Mouse (Mus musculus): Measurements from ENCODE around the gene Sppl2b.

DNA sequence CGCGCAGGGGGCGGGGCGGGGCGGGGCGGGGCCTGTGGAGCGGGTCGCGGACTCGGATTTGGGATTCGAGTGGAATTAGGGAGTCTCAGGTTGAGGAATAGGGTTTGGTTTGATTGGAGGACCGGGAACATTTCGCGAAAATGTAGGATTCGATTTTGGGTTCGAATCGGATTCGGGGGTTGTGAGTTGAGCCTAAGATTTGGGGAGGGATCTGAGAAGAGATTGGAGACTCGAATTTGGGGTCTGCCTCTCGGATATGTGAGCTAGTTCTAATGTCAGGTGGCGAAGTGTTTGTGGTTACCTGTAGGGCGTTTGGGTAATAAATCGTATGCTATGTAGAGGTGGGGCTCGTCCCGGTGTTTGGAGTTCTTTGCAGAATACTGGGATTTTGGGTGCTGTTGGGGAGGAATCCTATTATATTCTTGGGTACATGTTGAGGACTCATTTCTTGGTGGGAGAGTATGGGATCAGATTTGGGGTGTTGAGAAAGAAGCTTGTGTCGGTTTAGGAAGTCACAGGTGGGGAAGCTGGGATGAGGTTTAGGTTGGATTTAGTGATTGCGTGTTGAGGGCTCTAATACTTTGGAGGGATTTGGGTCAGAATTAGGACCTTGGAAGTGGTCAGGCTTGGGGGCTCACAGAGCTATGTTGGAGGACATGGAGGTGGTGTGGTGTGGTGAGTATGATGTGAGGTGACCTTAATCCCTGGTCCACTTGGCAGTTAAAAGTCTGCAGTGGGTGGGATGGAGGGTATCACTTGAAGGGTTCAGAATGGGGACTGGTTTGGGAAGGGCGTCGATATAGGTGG is 27.8 kb upstream of the Sppl2b start:
- TF ChIP-seq TAL1 (IDR thresholded peaks at IDR 0.05; ENCODE audit: low read length) = no peak
- no peak for TF ChIP-seq GATA1 (IDR thresholded peaks at IDR 0.05; ENCODE audit: low read length)
